Mouse (Mus musculus) frontal cortex, postnatal 10 days (tissue): Measurements from ENCODE around the gene Snrnp48.

ENCODE experiments used
- DNase-seq, 2 experiments: peaks; one replicate each; pipeline ENCODE4 v3.0.0; 2022; ENCODE audit warnings: low spot score in 2 of 2, mixed read lengths in 1 of 2

Gene Snrnp48

GRCm38 (mm10) chr13:38258901-38259300, 54.2 kb downstream of the Snrnp48 start:
- DNase-seq, result no peak

GRCm38 (mm10) chr13:38269055-38269692, 64.4 kb downstream of the Snrnp48 start:
- DNase-seq, result no peak

GRCm38 (mm10) chr13:38272624-38273023, 67.9 kb downstream of the Snrnp48 start:
- DNase-seq, result no peak
